Mouse (Mus musculus): ENCODE measurements at regions not wholly inside any gene's neighbourhood (a gene's known extent, or its start where the extent isn't known, plus 50 kb on each side); places are given as distances from the start of the nearest gene placed in this dataset.

- TF ChIP-seq CTCF (conservative IDR thresholded peaks at IDR 0.05; ENCODE audit: insufficient read depth, insufficient read length, low read depth, low read length), result no peak
- TF ChIP-seq POLR2A (IDR thresholded peaks at IDR 0.05; ENCODE audit: low read depth, low read length), result no peak
- no peaks in the 10 kb centered on the region for H3K4me1 ChIP-seq (ENCODE audit: control insufficient read depth, insufficient read depth, low read length)
Measured at GRCm38 (mm10) chr8:90076381-90076780, 271.8 kb downstream of the Tox3 start.

DNA sequence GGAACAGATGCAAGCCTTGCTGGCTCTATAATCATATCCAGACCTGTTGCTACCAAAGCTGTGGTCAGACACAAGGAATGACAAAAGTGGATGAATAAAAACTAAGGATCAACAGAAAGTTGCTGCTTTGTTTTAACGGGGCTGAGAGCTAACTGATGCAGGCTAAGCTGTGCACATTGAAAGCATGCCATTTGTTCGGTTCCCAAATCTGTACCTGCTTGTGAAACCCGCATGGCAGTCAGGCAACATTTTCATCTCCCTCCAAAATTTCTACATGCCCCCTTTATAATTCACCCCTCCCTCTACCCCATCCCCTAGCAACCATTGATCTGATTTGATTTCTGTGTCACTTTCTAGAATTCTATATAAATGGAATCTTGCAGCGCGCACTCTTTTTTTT lies 272.3 kb downstream of the Tox3 start:
- Histone ChIP-seq H3K4me3 (ENCODE audit: insufficient read depth, low read depth, low read length) (no peak overlapping the region), H3K4me1 (ENCODE audit: control insufficient read depth, insufficient read depth, low read length) (no peaks in the 10 kb centered on the region), H3K36me3 (ENCODE audit: control insufficient read depth, insufficient read depth, low read length) (no peaks in the 10 kb centered on the region), H3K27ac (ENCODE audit: insufficient read depth, low read depth, low read length) (no peak overlapping the region), H3K27me3 (replicated peaks; ENCODE audit: control insufficient read depth, insufficient read depth, low read length) (no peaks in the 10 kb centered on the region)
- 92% methylated on average over 5 of the region's 5 CpGs for WGBS
- TF ChIP-seq CTCF (conservative IDR thresholded peaks at IDR 0.05; ENCODE audit: insufficient read depth, insufficient read length, low read depth, low read length), result no peak
- no peak for TF ChIP-seq POLR2A (IDR thresholded peaks at IDR 0.05; ENCODE audit: low read depth, low read length)
- no peak for DNase-seq

More at GRCm38 (mm10) chr8:90076381-90076780, 271.8 kb downstream of the Tox3 start:
- H3K4me3 ChIP-seq (ENCODE audit: insufficient read depth, low read depth, low read length), result no peak overlapping the region
- no peak overlapping the region for H3K27ac ChIP-seq (ENCODE audit: insufficient read depth, low read depth, low read length)
- no peak for DNase-seq
- no peaks in the 10 kb centered on the region for H3K27me3 ChIP-seq (replicated peaks; ENCODE audit: control insufficient read depth, insufficient read depth, low read length)
- H3K36me3 ChIP-seq (ENCODE audit: control insufficient read depth, insufficient read depth, low read length), result no peaks in the 10 kb centered on the region

DNA sequence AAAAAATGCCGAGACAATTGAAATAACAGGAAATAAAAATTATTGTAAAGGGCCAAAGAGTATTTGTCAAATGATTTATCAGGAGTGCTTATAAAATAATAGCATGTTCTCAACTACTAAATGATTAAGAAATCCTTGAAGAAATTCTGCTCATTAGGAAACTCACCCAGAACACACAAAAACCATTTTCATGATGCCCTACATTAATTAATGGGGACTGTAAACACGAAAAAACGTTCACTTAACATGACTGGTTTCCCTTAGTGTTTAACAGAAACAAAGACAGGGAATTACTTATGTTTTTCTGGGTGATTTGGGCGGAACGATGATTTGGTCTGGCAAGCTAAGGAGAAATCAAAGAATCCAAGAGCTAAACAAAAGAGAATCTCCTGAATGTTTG lies 278.1 kb downstream of the Tox3 start:
- H3K4me1 ChIP-seq (ENCODE audit: control insufficient read depth, insufficient read depth, low read length), result no peaks in the 10 kb centered on the region
- DNase-seq, result no peak
- no peaks in the 10 kb centered on the region for H3K36me3 ChIP-seq (ENCODE audit: control insufficient read depth, insufficient read depth, low read length)
- TF ChIP-seq CTCF (conservative IDR thresholded peaks at IDR 0.05; ENCODE audit: insufficient read depth, insufficient read length, low read depth, low read length) (no peak), POLR2A (IDR thresholded peaks at IDR 0.05; ENCODE audit: low read depth, low read length) (no peak)
- no peak overlapping the region for H3K27ac ChIP-seq (ENCODE audit: insufficient read depth, low read depth, low read length)
- 49% methylated on average over 5 of the region's 5 CpGs for WGBS
- no peaks in the 10 kb centered on the region; the same call in 1 of the 2 replicates for H3K27me3 ChIP-seq (replicated peaks; ENCODE audit: control insufficient read depth, insufficient read depth, low read length)
- no peak overlapping the region for H3K4me3 ChIP-seq (ENCODE audit: insufficient read depth, low read depth, low read length)

GRCm38 (mm10) chr8:90069411-90069993 lies 278.6 kb downstream of the Tox3 start:
- TF ChIP-seq POLR2A (IDR thresholded peaks at IDR 0.05; ENCODE audit: low read depth, low read length), result no peak
- no peak for TF ChIP-seq CTCF (conservative IDR thresholded peaks at IDR 0.05; ENCODE audit: insufficient read depth, insufficient read length, low read depth, low read length)
- WGBS, result 28% methylated on average over 10 of the region's 10 CpGs
- peak; percentile 17 for DNase-seq
- Histone ChIP-seq H3K27me3 (replicated peaks; ENCODE audit: control insufficient read depth, insufficient read depth, low read length) (no peaks in the 10 kb centered on the region; the same call in 1 of the 2 replicates), H3K36me3 (ENCODE audit: control insufficient read depth, insufficient read depth, low read length) (no peaks in the 10 kb centered on the region), H3K27ac (ENCODE audit: insufficient read depth, low read depth, low read length) (no peak overlapping the region), H3K4me3 (ENCODE audit: insufficient read depth, low read depth, low read length) (no peak overlapping the region), H3K4me1 (ENCODE audit: control insufficient read depth, insufficient read depth, low read length) (no peaks in the 10 kb centered on the region)

DNA sequence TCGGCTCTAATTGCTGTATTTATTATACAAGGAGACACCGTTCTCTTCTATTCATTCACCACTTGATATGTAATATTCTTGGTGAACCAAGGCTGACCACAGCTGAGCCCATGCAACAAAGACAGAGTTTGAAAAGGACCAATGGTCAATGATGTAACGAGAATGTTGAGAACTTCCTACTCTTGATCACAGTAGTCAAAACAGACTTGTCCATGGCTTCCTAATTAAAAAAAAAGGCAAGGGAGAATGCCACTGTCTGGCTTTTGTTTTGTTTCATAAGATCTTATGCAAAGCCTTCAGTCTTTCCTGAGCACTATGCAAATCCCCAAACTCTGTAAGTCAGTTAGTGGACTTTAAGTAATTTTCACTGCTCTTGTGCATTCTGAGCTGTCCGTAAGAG lies 279.7 kb downstream of the Tox3 start:
- WGBS, result 84% methylated on average over 4 of the region's 4 CpGs
- Histone ChIP-seq H3K27ac (ENCODE audit: insufficient read depth, low read depth, low read length) (no peak overlapping the region), H3K36me3 (ENCODE audit: control insufficient read depth, insufficient read depth, low read length) (no peaks in the 10 kb centered on the region), H3K27me3 (replicated peaks; ENCODE audit: control insufficient read depth, insufficient read depth, low read length) (no peaks in the 10 kb centered on the region; the same call in 1 of the 2 replicates), H3K4me3 (ENCODE audit: insufficient read depth, low read depth, low read length) (no peak overlapping the region), H3K4me1 (ENCODE audit: control insufficient read depth, insufficient read depth, low read length) (no peaks in the 10 kb centered on the region)
- no peak for DNase-seq
- TF ChIP-seq POLR2A (IDR thresholded peaks at IDR 0.05; ENCODE audit: low read depth, low read length) (no peak), CTCF (conservative IDR thresholded peaks at IDR 0.05; ENCODE audit: insufficient read depth, insufficient read length, low read depth, low read length) (no peak)

DNA sequence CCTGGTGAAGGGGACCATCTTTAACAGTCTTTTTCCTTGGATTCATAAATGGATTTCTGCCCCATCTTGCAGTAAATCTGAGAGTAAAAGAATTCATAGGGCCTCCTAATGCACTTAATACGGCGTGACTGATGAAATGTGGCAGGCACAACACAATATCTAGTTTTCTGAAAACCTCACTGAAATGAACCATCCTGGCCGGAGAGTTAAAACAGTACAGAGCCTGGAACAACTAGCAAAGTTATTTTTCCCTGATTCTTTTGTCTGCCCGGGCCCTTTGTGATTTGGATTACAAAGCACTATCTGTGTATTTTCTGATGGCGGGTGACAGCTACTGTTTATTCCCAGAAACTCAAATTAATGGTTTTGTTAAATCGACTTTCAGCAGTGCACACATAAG lies 283.8 kb downstream of the Tox3 start:
- Histone ChIP-seq H3K4me1 (ENCODE audit: control insufficient read depth, insufficient read depth, low read length) (no peaks in the 10 kb centered on the region), H3K27ac (ENCODE audit: insufficient read depth, low read depth, low read length) (no peak overlapping the region), H3K4me3 (ENCODE audit: insufficient read depth, low read depth, low read length) (no peak overlapping the region), H3K27me3 (replicated peaks; ENCODE audit: control insufficient read depth, insufficient read depth, low read length) (no peaks in the 10 kb centered on the region), H3K36me3 (ENCODE audit: control insufficient read depth, insufficient read depth, low read length) (no peaks in the 10 kb centered on the region)
- DNase-seq, result no peak
- 70% methylated on average over 6 of the region's 6 CpGs for WGBS
- TF ChIP-seq POLR2A (IDR thresholded peaks at IDR 0.05; ENCODE audit: low read depth, low read length), result no peak
- no peak for TF ChIP-seq CTCF (conservative IDR thresholded peaks at IDR 0.05; ENCODE audit: insufficient read depth, insufficient read length, low read depth, low read length)

GRCm38 (mm10) chr8:90063291-90063690 lies 284.9 kb downstream of the Tox3 start:
- H3K27ac ChIP-seq (ENCODE audit: insufficient read depth, low read depth, low read length), result no peak overlapping the region
- no peaks in the 10 kb centered on the region for H3K27me3 ChIP-seq (replicated peaks; ENCODE audit: control insufficient read depth, insufficient read depth, low read length)
- no peaks in the 10 kb centered on the region for H3K36me3 ChIP-seq (ENCODE audit: control insufficient read depth, insufficient read depth, low read length)
- no peak for TF ChIP-seq POLR2A (IDR thresholded peaks at IDR 0.05; ENCODE audit: low read depth, low read length)
- TF ChIP-seq CTCF (conservative IDR thresholded peaks at IDR 0.05; ENCODE audit: insufficient read depth, insufficient read length, low read depth, low read length), result no peak; the same call in 1 of the 2 replicates
- H3K4me1 ChIP-seq (ENCODE audit: control insufficient read depth, insufficient read depth, low read length), result no peaks in the 10 kb centered on the region
- DNase-seq, result no peak
- 89% methylated on average over 1 of the region's 1 CpGs for whole genome bisulfite sequencing
- no peak overlapping the region for H3K4me3 ChIP-seq (ENCODE audit: insufficient read depth, low read depth, low read length)

Measured in kidney, adult 2 months (tissue).